Mouse (Mus musculus) heart, postnatal 0 days (tissue): ENCODE measurements around the gene Os9. TPM values are rescaled to one million over a fixed set of nuclear protein-coding genes. Genes with fewer than 3 reads are reported as not detected.

Source experiments
- ATAC-seq: fragments of 200-750 bp; cut with Nextera tagmentation; 2 replicates; pipeline ENCODE4 v1.8.0; 2017; ENCODE audit warnings: low read depth, moderate number of reproducible peaks, moderate library complexity; ENCODE audit not compliant: insufficient read depth
- DNase-seq: peaks from one replicate; pipeline ENCODE4 v3.0.0-alpha.2; 2016; ENCODE audit warnings: low spot score
- H3K27ac ChIP-seq: fragments of 300-500 bp; sonication (generic); 2 replicates; pipeline ENCODE4 v1.5.1; 2014; ENCODE audit warnings: low read depth, mild to moderate bottlenecking
- H3K27me3 ChIP-seq: fragments of 300-500 bp; sonication (generic); 2 replicates; pipeline ENCODE4 v1.6.1; 2014; ENCODE audit warnings: low read length, mixed read lengths; ENCODE audit not compliant: control insufficient read depth, insufficient read depth
- H3K36me3 ChIP-seq: fragments of 300-500 bp; sonication (generic); replicated peaks from 2 replicates; pipeline ENCODE4 v1.6.1; 2014; ENCODE audit warnings: low read length, mixed read lengths; ENCODE audit not compliant: control insufficient read depth, insufficient read depth
- H3K4me1 ChIP-seq: fragments of 300-500 bp; sonication (generic); 2 replicates; pipeline ENCODE4 v1.6.1; 2014; ENCODE audit warnings: antibody characterized with exemption; ENCODE audit not compliant: control insufficient read depth, insufficient read depth
- H3K4me2 ChIP-seq: fragments of 300-500 bp; sonication (generic); 2 replicates; pipeline ENCODE4 v1.6.1; 2014; ENCODE audit warnings: low read depth, mild to moderate bottlenecking, low read length, moderate library complexity
- H3K4me3 ChIP-seq: fragments of 300-500 bp; sonication (generic); 2 replicates; pipeline ENCODE4 v1.5.1; 2014; ENCODE audit warnings: low read depth, low read length
- H3K9ac ChIP-seq: fragments of 300-500 bp; sonication (generic); replicated peaks from 2 replicates; pipeline ENCODE4 v1.6.1; 2014; ENCODE audit warnings: low read depth, low read length, mixed read lengths
- H3K9me3 ChIP-seq: fragments of 300-500 bp; sonication (generic); replicated peaks from 2 replicates; pipeline ENCODE4 v1.6.1; 2016; ENCODE audit warnings: low read length; ENCODE audit not compliant: control insufficient read depth
- CTCF ChIP-seq: IDR thresholded peaks from 2 replicates; pipeline ENCODE4 v1.5.1; 2016; ENCODE audit warnings: antibody characterized with exemption, control low read depth, low read depth
- EP300 ChIP-seq: IDR thresholded peaks from 2 replicates; pipeline ENCODE4 v1.6.1; 2016; ENCODE audit warnings: antibody characterized with exemption, low read depth
- WGBS: fragments of 180-500 bp; shearing (Covaris S2); extraction: QIAGEN DNeasy Blood & Tissue Kit; methylation state at CpG from one replicate; pipeline ENCODE4 v1.1.7; 2014; 5-methylcytosine and 5-hydroxymethylcytosine counted together
- polyA plus RNA-seq: library from polyadenylated mRNA; unstranded; fragments of >200 nt; fragmentation: Nextera tagmentation; extraction: Ambion mirVana; gene quantifications from 2 replicates; pipeline ENCODE4 v1.2.1, GENCODE M21; 2015
- total RNA-seq: library from RNA; depleted of rRNA; stranded (reverse); fragments of >200 nt; gene quantifications from 2 replicates; pipeline ENCODE4 v1.2.3, GENCODE M21; 2014; ENCODE audit warnings: low replicate concordance

Gene Os9
- total and polyA plus RNA-seq, 2 experiments from 2014 or later = 39.8 to 40.0 TPM

DNA sequence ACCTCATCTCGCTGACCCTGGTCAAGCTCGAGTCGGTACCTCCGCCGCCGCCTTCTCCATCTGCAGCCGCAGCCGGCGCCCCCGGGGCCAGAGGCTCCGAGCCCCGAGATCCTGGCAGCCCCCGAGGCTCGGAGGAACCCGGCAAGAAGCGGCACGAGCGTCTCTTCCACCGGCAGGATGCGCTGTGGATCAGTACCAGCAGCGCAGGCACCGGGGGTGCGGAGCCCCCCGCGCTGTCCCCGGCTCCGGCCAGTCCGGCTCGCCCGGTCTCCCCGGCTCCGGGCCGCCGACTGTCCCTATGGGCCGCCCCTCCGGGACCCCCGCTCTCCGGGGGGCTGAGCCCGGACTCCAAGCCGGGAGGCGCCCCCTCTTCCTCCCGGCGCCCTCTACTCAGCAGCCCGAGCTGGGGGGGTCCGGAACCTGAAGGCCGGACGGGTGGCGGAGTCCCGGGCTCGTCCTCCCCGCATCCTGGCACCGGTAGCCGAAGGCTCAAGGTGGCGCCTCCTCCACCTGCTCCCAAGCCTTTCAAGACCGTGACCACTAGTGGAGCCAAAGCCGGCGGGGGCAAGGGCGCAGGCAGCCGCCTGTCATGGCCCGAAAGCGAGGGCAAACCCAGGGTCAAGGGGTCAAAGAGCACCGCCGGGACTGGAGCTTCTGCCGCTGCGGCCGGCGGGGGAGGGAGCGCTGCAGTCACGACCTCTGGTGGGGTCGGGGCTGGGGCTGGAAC is 41.1 kb downstream of the Os9 start:
- H3K27me3 ChIP-seq = peaks cover 89% of the 10 kb centered on the region
- DNase-seq = no peak
- no peaks in the 10 kb centered on the region for H3K9me3 ChIP-seq
- H3K9ac ChIP-seq = 0 out of 2 replicates have a peak overlapping the region, but pooled peaks have one; percentile 25
- TF ChIP-seq CTCF (no peak), EP300 (no peak)
- ATAC-seq = no peak
- no peak overlapping the region for H3K27ac ChIP-seq
- peak overlapping the region; percentile 65 for H3K4me2 ChIP-seq
- 7% methylated on average over 46 of the region's 70 CpGs for WGBS
- no peaks in the 10 kb centered on the region for H3K36me3 ChIP-seq
- no peaks in the 10 kb centered on the region for H3K4me1 ChIP-seq
- peak overlapping the region; percentile 45 for H3K4me3 ChIP-seq

DNA sequence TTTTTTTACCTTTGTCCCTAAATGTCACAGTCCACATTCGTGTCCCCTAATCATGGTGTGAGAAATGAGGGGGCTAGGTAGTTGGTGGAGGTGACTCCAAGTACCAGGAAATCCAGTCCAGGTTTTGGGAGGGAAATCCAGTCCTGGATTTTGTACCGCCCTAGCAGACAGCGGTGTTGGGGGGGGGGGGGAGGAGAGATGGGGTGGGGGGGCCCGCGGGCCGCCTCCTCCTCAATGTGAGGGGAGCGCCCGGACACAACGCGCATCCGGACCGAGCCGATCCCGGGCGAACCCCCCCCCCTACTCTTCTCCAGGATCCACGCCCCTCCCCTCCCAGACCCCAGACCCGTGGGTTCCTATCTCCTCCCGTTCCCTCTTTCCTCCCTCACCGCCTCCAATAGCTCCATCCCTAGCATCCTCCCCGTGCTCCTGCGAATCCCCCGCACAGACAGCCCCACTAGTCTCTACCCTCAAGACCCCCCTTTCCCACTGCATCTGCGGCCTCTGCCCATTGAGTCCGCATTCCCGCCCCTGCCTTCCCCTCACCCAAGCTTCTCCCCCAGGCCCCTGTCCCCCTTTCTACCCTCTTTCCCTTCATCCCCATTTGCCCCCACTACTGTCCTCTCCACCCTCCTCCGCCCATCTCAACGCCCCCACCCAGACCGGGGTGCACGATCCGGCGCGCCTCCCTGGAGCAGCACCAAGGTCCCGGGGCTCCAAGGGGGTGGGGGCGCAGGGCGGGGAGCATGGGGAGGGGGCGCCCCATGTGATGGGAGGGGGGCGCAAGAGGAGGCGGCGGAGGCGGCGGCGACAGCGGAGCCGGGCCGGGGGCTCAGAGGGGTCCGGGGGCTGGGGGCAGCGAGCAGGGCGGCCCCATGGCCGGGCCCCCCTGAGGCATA is 42.0 kb downstream of the Os9 start:
- Histone ChIP-seq H3K27me3 (peaks cover 86% of the 10 kb centered on the region), H3K4me3 (peak overlapping the region; percentile 45), H3K4me2 (peak overlapping the region; percentile 65), H3K36me3 (no peaks in the 10 kb centered on the region), H3K9me3 (no peaks in the 10 kb centered on the region), H3K4me1 (no peaks in the 10 kb centered on the region), H3K27ac (no peak overlapping the region), H3K9ac (0 out of 2 replicates have a peak overlapping the region, but pooled peaks have one; percentile 25)
- no peak; the same call in 1 of the 2 replicates for ATAC-seq
- DNase-seq = no peak
- TF ChIP-seq CTCF = no peak
- no peak for TF ChIP-seq EP300
- WGBS = 5% methylated on average over 29 of the region's 49 CpGs

DNA sequence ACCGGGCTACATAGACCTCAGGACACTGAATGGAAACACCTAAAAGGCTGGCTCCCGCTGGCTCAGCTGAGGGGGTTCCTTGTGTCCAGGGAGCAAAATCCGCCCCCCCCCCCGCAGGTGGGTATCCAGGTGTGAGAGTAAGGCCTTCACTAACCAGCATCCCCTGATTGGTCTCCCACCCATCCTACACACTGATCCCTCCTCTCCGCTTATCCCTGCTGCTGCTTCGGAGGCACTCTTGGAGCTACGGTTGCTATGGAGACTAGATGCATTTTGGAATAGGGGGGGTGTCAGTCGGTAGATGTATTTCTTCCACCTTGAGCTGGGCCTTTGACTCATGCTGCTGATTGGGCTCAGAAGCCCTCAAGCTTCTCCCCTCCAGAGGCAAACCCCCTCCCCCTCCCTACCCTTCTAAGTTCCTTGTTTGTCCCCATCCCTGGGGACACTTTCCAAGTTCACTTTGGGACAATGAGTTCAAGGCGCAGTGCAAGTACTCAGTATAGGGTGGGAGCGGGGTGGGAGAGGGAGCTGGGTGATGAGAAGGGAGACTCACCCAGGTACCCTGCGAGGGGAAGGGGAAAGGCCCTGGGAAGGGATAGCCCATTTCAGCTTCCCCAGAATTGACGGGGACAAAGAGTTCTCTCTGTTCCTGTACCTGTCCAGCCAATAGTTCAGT is 42.8 kb downstream of the Os9 start:
- WGBS = 9% methylated on average over 12 of the region's 12 CpGs
- no peak for ATAC-seq
- H3K4me3 ChIP-seq = peak overlapping the region; percentile 45; the same call in 1 of the 2 replicates
- H3K27me3 ChIP-seq = peaks cover 80% of the 10 kb centered on the region
- no peak overlapping the region for H3K9ac ChIP-seq
- no peaks in the 10 kb centered on the region for H3K36me3 ChIP-seq
- DNase-seq = no peak
- no peaks in the 10 kb centered on the region for H3K4me1 ChIP-seq
- H3K27ac ChIP-seq = no peak overlapping the region
- H3K9me3 ChIP-seq = no peaks in the 10 kb centered on the region
- TF ChIP-seq EP300 (no peak), CTCF (no peak)
- H3K4me2 ChIP-seq = no peak overlapping the region; the same call in 1 of the 2 replicates

DNA sequence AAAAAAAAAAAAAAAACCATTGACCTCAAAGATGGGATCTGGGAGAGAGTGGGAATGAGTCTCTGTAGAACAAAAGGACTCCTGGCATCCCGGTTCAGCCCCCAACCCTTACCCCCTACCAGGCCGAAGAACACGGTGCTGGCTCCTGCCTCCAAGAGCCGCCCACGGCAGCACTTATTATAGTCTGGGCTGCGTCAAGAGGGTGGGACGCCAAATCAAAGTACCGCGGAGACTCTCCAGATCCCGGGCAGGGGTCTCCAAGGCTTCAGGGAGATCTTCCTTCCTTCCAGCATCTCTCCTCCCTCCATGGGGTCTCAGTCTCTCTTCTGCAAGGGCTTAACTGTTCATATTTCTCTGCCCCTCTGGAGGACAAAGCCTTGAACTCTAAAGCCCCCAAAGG is 43.4 kb downstream of the Os9 start:
- Histone ChIP-seq H3K27ac (no peak overlapping the region), H3K9ac (no peak overlapping the region), H3K4me3 (no peak overlapping the region), H3K27me3 (peaks cover 74% of the 10 kb centered on the region), H3K4me1 (no peaks in the 10 kb centered on the region), H3K36me3 (no peaks in the 10 kb centered on the region), H3K4me2 (no peak overlapping the region), H3K9me3 (no peaks in the 10 kb centered on the region)
- TF ChIP-seq CTCF = no peak
- no peak for TF ChIP-seq EP300
- no peak for ATAC-seq
- WGBS = 10% methylated on average over 10 of the region's 10 CpGs
- DNase-seq = no peak

DNA sequence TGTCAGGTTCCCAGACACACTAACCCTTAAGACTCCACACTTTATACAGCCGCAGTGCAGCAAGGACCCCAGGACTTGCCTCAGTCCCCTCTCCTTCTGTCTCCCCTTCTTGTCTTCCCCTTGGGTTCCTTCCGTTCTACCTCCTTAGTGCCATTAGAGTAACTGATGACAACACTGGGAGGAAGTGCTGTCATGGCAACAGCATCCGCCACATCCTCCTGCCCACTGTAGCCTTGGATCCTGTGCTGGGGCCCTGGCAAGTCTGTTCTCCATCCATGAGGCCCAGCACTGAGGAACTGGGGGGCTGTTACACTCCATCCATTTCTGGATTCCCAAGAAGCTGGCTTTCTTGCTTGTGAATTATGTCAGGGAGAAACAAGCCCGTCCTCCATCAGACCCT is 44.8 kb downstream of the Os9 start:
- ATAC-seq (no peak), DNase-seq (no peak)
- Histone ChIP-seq H3K27me3 (peaks cover 60% of the 10 kb centered on the region), H3K36me3 (no peaks in the 10 kb centered on the region), H3K4me3 (peak overlapping the region; percentile 15; the same call in 1 of the 2 replicates), H3K9ac (no peak overlapping the region), H3K9me3 (no peaks in the 10 kb centered on the region), H3K27ac (no peak overlapping the region), H3K4me2 (no peak overlapping the region; the same call in 1 of the 2 replicates), H3K4me1 (peaks cover 2% of the 10 kb centered on the region; the same call in 1 of the 2 replicates)
- TF ChIP-seq EP300 (no peak), CTCF (no peak)
- WGBS = 28% methylated on average over 4 of the region's 4 CpGs
